Mouse (Mus musculus): ENCODE data around the gene Glmp. TPM values are rescaled to one million over a fixed set of nuclear protein-coding genes. Genes with fewer than 3 reads are reported as not detected.

The Glmp gene
- 43.8 and 50.1 TPM in 2 replicates for polyA plus RNA-seq (2012; rRNA removed)

DNA sequence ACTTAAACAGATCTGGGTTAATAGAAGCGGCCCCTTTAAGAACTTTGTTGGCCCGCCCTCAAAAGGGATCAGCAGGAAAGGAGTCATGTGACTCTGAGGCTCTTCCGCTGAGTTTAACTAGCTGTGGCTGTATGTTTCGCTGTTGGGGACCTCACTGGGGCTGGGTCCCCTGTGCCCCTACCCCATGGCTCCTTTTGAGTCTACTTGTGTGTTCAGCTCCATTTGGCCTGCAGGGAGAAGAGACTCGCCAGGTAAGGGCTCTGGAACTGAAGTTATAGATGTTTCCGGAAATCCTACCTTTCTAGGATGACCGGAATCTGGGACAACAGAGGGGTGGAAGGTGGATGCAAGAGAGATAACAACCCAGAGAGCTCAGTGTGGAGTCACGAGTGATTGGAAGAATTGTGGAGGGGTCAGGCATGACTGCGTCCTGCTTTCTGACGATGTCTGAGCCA is at the start of gene Glmp:
TSS of gene Glmp (plus strand) at position 73 of the 455 bp plus-strand sequence.

DNA sequence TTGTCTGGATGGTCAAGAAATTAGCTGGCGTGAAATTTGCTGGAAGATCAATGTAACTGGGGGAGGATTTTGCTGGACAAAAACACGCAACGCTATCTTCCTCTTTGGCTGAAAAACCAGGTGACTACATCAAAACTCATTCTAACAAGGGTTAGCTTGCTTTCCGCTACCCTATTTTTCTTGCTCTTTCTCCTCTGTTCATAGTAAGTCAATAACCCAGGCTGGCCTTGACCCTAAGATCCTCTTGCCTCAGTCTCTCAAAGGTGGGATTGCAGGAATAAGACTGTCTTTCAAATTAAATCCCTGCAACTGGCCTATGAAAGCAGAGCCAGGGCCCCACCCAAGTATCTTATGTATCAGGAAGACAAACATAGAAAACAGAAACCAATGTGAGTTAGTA is 37.7 kb upstream of the Glmp start, which contains the start of gene Gm38392:
TSS of gene Gm38392 (minus strand) at position 101 of the 400 bp plus-strand sequence.

DNA sequence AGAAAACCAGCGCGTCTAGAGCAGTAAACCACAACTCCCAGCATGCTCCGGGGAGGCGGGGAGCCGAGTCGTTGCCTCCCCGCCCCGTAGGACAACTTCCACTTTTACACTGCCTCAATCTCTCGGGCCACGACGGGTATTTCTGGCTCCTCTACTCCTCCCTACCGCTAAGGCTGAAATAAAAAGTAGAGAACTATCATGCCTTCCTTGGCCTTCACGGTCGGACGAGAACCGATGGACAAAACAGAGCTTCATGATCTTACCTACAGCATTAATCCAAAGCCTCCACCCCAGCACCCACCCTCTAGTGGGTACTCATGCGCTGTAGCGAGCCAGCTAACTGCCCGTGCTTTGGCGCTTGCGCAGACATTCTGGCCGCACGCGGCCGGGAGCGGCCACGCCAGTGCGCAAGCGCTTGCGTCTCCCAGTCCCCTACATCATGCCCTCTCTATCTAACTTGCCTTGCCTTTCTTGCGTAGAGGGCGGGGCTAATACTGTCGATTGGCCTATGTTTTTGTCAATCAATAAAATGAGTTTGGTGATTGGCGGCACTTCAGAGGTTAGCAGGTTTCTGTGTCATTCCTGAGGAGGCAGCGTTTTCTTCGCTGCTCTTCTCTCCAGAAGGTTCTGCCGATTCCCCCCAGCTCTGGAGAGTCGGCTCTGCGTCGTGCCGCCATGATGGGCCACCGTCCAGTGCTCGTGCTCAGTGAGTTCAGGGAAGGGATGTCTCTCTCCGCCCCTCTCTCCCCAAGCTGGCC is 28.1 kb upstream of the Glmp start, which contains the start of the genes Tsacc and Cct3:
TSS of gene Tsacc (minus strand) at position 439 of the 758 bp plus-strand sequence.
TSS of gene Cct3 (plus strand) at position 556 of the 758 bp plus-strand sequence.

DNA sequence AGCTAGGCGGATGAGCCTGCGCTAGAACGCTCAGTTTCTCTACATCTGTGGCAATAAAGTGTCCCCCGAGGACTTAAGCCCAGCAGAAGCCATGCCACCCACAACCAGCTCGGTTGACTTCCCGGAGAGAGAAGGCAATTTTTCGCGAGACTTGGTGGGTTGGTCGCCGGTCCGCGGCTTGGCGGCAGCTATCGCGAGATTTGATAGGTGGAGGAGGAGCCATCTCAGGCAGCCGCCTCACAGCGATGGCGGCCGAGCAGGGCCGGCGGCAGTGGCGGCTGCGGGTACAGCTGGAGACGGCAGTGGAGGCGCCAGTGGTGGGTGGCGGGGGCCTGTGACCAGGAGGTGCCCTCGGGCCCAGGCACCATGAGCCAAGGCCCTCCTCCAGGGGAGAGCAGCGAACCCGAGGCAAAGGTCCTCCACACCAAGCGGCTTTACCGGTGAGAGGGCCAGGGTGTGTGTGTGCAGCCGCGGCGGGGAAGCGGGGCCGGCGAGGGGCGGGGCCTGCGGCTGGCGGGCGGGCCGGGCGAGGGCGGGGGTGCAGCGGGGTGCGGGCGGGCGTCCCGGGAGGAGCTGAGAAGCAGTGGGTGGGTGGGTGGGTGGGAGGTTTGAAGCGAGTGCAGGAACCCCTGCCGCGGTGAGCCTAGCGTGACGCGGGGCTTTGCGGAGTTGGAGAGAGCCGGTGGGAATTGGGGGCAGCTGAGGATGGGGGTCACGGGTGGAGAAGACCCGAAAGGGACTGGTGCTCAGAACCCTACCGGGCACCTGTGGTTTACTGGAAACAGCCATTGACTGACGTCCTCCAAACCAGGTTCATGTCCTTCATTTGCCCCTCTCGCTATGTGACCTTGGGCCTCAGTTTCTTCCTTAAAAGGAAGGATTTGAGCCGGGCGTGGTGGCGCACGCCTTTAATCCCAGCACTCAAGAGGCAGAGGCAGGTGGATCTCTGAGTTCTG is 11.5 kb downstream of the Glmp start, which contains the start of the genes Tmem79 and Smg5:
TSS of gene Tmem79 (minus strand) at position 91 of the 956 bp plus-strand sequence.
TSS of gene Smg5 (plus strand) at position 203 of the 956 bp plus-strand sequence.

DNA sequence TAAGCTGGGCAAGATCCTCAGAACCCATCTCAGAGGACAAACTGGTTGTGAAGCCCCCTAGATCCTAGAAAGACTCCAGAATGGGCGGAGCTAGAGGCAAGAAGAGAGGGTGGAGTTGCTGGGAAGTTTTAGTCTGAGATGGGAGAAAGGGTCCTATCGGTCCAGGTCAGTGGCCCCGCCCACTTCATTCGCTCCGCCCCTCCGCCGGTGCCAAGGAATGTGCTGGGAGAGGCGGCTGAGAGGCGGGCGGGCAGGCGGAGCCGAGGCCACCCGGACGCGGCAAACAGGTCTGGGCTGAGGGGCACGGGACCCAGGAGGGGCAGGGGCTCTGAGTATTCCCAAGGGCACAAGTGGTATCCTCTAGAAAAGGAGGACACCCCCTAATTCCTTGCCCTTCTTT is 39.5 kb downstream of the Glmp start, which contains the start of gene Paqr6:
TSS of gene Paqr6 (plus strand) at position 248 of the 400 bp plus-strand sequence.

DNA sequence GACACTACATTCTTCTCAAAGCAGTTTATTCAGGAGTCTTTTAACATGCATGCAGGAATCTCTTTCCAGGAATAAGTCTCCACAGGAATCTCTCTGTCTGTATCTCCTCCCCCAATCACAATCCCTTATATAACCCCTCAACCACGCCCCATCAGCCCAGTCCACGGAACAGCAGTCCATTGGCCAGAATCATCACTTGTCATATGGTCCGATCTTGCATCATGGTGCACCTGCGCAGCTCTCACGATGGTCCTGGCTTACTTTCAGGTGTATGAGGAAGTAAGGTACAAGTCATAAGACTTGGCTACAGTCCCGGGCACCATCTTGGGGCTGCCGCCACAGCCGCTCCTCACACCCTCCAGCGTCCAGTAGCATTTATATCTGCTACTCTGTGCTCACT is 47.8 kb downstream of the Glmp start, which contains the start of gene Bglap3:
TSS of gene Bglap3 (minus strand) at position 101 of the 400 bp plus-strand sequence.

DNA sequence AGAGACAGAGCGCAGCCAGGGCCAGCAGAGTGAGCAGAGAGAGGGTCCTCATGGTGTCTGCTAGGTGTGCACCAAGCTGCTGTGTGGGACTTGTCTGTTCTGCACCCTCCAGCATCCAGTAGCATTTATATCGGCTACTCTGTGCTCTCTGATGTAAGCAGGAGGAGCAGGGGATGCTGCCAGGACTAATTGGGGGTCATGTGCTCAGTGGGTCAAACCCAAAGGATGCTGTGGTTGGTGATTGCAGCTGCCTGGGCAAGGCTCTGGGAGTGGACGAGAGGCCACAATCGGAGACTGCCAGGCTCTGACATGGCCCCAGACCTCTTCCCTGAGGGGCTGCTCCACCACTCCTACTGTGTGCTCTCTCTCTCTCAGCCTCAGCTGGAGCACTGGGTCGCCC is 53.8 kb downstream of the Glmp start, which contains the start of gene Bglap2:
TSS of gene Bglap2 (minus strand) at position 101 of the 400 bp plus-strand sequence.

Other genes starting within 250 kb of the Glmp start
- gene Ttc24, start 246.7 kb upstream of the Glmp start, polyA plus RNA-seq (2012; rRNA removed), result not detected in 2 replicates
- gene Iqgap3, start 243.1 kb upstream of the Glmp start, polyA plus RNA-seq (2012; rRNA removed), result 3.4 and 4.3 TPM in 2 replicates
- gene Mef2d, start 182.7 kb upstream of the Glmp start, polyA plus RNA-seq (2012; rRNA removed), result 9.0 and 11.5 TPM in 2 replicates
- gene Rhbg, start 70.3 kb upstream of the Glmp start, polyA plus RNA-seq (2012; rRNA removed), result 1.5 and 1.9 TPM in 2 replicates
- 0.08 TPM in 1 of 2 replicates, not detected in the other for gene Gm38392, start 37.8 kb upstream of the Glmp start, polyA plus RNA-seq (2012; rRNA removed)
- gene Tsacc, start 28.0 kb upstream of the Glmp start, polyA plus RNA-seq (2012; rRNA removed), result 2.2 and 2.4 TPM in 2 replicates
- gene Cct3, start 27.9 kb upstream of the Glmp start, polyA plus RNA-seq (2012; rRNA removed), result 116 and 118 TPM in 2 replicates
- gene Tmem79, start 11.1 kb downstream of the Glmp start, polyA plus RNA-seq (2012; rRNA removed), result 0.58 and 0.64 TPM in 2 replicates
- gene Smg5, start 11.2 kb downstream of the Glmp start, polyA plus RNA-seq (2012; rRNA removed), result 22.9 and 25.4 TPM in 2 replicates
- gene Paqr6, start 39.6 kb downstream of the Glmp start, polyA plus RNA-seq (2012; rRNA removed), result 2.5 and 3.6 TPM in 2 replicates
- gene Bglap3, start 47.7 kb downstream of the Glmp start, polyA plus RNA-seq (2012; rRNA removed), result 0.35 and 0.79 TPM in 2 replicates
- gene Bglap2, start 53.7 kb downstream of the Glmp start, polyA plus RNA-seq (2012; rRNA removed), result not detected in 2 replicates
- gene Bglap, start 59.4 kb downstream of the Glmp start, polyA plus RNA-seq (2012; rRNA removed), result 0.16 TPM in 1 of 2 replicates, not detected in the other
- gene Pmf1, start 85.3 kb downstream of the Glmp start, polyA plus RNA-seq (2012; rRNA removed), result 38.9 and 40.2 TPM in 2 replicates
- gene Slc25a44, start 100.1 kb downstream of the Glmp start, polyA plus RNA-seq (2012; rRNA removed), result 11.4 and 12.7 TPM in 2 replicates
- 30.0 and 30.8 TPM in 2 replicates for gene Sema4a, start 136.2 kb downstream of the Glmp start, polyA plus RNA-seq (2012; rRNA removed)
- 37.0 and 37.6 TPM in 2 replicates for gene Lmna, start 184.9 kb downstream of the Glmp start, polyA plus RNA-seq (2012; rRNA removed)
- 0.77 and 0.82 TPM in 2 replicates for gene Mex3a, start 207.4 kb downstream of the Glmp start, polyA plus RNA-seq (2012; rRNA removed)
- 0.31 and 0.47 TPM in 2 replicates for gene Rab25, start 223.3 kb downstream of the Glmp start, polyA plus RNA-seq (2012; rRNA removed)
- gene Lamtor2, start 228.1 kb downstream of the Glmp start, polyA plus RNA-seq (2012; rRNA removed), result 90.5 and 102 TPM in 2 replicates
- 22.9 and 26.9 TPM in 2 replicates for gene Ubqln4, start 228.7 kb downstream of the Glmp start, polyA plus RNA-seq (2012; rRNA removed)

All from liver, embryonic 18 days (tissue).